Mouse (Mus musculus) thymus, adult 2 months (tissue): ENCODE results near the gene Slc35c1.

Experiments
- CTCF ChIP-seq: fragments of 200-500 bp; IDR thresholded peaks from 2 replicates; pipeline ENCODE4 v1.5.1; 2012; ENCODE audit warnings: mild to moderate bottlenecking, control low read depth, low read length, moderate library complexity, borderline replicate concordance; ENCODE audit not compliant: control insufficient read depth, poor library complexity, insufficient read depth; ENCODE audit errors: extremely low read depth
- POLR2A ChIP-seq: fragments of 200-500 bp; IDR thresholded peaks from 2 replicates; pipeline ENCODE4 v1.6.1; 2012; ENCODE audit warnings: mild to moderate bottlenecking, low read length, control low read depth, moderate library complexity; ENCODE audit not compliant: control insufficient read depth, poor library complexity, insufficient read depth; ENCODE audit errors: extremely low read depth

- no peak for TF ChIP-seq CTCF
- TF ChIP-seq POLR2A, result no peak
These were observed 6.2 kb downstream of the Slc35c1 start for GRCm38 (mm10) chr2:92454166-92454565.
